Mouse (Mus musculus): Measurements from ENCODE around the gene E2f8.

E2f8 gene

DNA sequence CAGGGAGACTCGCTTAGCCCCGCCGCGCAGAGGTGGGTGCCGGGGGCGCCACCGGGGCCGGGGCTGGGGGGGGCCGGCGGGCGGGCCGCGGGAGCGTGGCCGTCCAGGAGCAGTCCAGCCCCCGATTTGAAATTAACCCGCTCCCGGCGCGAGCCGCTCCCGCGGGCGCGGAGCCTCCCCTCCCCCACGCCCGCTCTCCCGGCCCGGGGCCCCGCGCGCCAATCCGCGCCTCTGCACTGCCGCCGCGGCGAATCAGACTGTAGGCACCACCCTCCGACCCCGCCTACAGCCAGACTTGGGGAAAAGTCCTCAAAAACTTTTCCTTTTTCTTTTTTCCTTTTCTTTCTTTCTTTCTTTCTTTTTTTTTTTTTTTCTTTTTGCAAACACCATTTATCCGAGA lies at the start of gene E2f8:
E2f8 (minus strand) TSS at position 111 of the 400 bp plus-strand sequence.
- peak in 1 of 2 experiments; percentile 23 for DNase-seq (ENCODE audit: low read depth in 1 of 2, low spot score in 2 of 2)

- DNase-seq (ENCODE audit: low read depth in 1 of 2, low spot score in 2 of 2): no peak
These were observed 49.0 kb upstream of the E2f8 start for GRCm38 (mm10) chr7:48930399-48930798.

GRCm38 (mm10) chr7:48928364-48928763 lies 47.0 kb upstream of the E2f8 start:
- peak in 1 of 2 experiments; percentile 31 for DNase-seq (ENCODE audit: low read depth in 1 of 2, low spot score in 2 of 2)

- DNase-seq (ENCODE audit: low read depth in 1 of 2, low spot score in 2 of 2): no peak
These were observed 43.8 kb upstream of the E2f8 start for GRCm38 (mm10) chr7:48925214-48925613.

DNA sequence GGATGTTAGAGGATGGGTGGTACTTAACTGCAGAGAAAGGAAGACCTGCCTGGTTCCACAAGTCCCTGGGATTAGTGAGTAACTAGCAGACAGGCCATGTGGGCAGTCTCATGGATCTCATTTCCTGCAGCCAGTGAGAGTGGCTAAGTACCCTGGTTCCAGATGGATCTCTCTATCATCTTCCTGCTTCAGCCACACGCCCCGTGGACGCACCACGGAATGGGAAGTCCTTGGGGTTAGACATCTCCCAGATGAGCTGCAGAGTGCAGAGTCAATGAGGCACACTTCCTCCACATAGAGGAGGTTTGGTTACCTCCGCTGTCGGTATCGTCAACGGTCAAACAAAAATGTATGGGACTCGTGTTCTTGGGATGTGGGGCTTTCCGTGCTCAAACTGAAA lies 42.2 kb upstream of the E2f8 start:
- DNase-seq (ENCODE audit: low read depth in 1 of 2, low spot score in 2 of 2): no peak

DNA sequence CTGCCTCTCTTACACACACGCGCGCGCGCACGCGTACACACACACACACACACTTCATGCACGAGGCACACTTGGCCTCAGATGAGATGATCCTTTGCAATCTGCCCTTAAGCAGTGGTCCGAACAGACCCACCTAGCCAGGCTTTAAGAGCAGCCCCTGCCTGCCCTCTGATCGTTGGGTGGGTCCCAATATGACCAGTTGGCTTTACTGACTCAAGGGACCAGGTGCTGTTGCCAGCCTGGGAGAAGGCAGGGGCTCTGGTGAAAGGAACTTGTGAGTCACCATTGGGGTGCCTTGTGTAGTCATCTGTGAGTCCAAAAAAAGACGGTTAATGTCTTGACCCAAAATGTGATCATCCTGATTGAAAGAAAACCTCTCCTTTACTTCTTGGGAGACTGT lies 37.0 kb upstream of the E2f8 start:
- DNase-seq (ENCODE audit: low read depth in 1 of 2, low spot score in 2 of 2): no peak

GRCm38 (mm10) chr7:48917988-48918387 lies 36.6 kb upstream of the E2f8 start:
- DNase-seq (ENCODE audit: low read depth in 1 of 2, low spot score in 2 of 2): no peak

GRCm38 (mm10) chr7:48917463-48917862 lies 36.1 kb upstream of the E2f8 start:
- no peak for DNase-seq (ENCODE audit: low read depth in 1 of 2, low spot score in 2 of 2)

GRCm38 (mm10) chr7:48914630-48915506 lies 33.5 kb upstream of the E2f8 start:
- DNase-seq (ENCODE audit: low read depth in 1 of 2, low spot score in 2 of 2): no peak

DNA sequence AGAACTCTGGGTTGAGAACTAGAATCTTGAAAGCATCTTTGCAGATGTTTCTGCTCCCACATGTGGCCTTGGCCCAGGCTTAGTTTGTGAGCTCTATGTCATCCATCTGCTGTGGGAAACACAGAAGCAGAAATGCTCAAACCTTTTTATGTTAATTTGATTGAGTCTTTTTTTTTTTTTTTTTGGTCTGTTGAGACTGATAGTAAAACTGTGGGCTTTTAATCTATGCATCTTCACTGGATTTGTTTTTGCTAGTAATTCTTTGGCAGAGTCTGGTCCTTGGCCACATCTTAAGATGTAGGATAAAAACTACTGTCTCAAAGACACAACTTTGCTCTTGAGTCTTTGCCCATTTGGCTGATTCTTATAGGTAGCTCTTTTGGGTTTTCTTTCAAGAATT lies 29.8 kb upstream of the E2f8 start:
- no peak for DNase-seq (ENCODE audit: low read depth in 1 of 2, low spot score in 2 of 2)

- no peak for DNase-seq (ENCODE audit: low read depth in 1 of 2, low spot score in 2 of 2)
These were observed 28.9 kb upstream of the E2f8 start for GRCm38 (mm10) chr7:48910282-48910681.

DNA sequence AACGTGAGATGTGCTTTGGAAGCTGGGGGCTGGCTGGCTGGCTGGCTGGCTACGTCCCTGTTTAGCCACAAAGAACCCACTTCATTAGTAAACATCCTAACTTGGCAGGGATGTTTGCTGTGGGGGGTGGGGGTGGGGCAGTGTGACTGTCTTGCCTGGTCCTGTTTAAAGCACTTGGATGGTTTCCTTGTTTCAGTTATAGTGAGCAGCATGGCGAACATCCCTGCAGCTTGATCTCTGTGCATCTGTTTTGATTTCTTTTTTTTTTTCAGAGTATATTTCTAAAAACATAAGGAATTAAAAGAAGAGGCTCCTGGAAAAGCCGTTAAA lies 27.9 kb upstream of the E2f8 start:
- DNase-seq (ENCODE audit: low read depth in 1 of 2, low spot score in 2 of 2): no peak

DNA sequence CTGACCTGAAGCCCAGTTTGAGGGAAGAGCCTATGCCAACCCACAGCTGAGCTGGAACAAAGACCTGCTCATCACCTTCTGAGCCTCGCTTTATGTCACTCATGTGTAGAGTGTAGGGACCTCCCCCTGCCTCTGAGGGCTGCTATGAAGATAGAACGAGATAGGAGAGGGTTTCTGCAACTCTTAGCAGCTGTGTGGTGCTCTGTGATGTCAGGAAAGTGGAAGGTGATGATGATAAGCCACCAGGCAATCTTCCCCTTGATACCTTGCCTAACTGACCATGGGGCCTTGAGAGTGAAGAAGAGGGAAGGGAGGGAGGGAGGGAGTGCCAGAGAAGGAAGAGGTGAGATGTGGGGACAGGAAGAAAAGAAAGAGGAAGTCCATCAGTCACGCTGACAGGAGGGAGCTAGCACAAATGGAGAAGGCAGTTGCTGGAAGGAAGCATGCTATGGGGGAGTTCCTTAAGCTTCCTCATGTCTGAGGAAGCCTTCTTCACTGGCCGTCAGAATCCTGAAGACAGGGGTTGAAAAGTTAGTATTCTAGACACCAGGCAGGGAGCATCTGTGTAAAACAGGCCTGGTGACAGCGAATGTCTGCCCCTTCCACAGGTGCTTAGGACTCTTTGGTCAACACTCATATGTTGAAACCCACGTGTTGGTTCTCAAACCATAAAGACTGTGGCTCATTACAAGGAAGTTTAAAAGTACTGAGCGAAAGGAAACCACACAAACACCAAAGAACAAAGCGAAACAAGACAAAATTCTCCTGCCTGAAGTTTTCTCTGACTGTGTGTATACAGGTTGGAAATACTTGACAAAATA lies 27.3 kb upstream of the E2f8 start, which contains the start of gene Nav2:
Nav2 (plus strand) TSS at position 196 of the 821 bp plus-strand sequence.
- peak in 1 of 2 experiments; percentile 13 for DNase-seq (ENCODE audit: low read depth in 1 of 2, low spot score in 2 of 2)

DNA sequence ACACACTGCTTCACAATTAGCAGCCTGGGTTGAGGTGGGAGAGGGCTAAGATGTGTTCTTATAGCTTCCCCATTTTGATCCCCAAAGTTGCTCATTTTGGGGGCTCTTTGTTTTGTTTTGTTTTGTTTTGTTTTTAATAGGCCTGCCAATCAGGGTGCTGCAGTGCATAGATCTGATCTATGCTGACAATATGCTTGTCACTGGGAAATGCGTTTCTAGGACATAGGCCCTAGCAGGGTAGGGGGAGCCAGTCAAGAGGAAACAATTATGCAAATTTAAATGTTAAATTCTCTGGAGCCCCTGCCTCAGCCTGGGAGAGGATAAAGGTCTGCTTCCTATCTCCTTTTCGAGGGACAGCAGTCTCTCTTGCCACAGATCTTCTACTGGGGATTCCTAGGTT lies 21.1 kb upstream of the E2f8 start:
- no peak for DNase-seq (ENCODE audit: low read depth in 1 of 2, low spot score in 2 of 2)

DNA sequence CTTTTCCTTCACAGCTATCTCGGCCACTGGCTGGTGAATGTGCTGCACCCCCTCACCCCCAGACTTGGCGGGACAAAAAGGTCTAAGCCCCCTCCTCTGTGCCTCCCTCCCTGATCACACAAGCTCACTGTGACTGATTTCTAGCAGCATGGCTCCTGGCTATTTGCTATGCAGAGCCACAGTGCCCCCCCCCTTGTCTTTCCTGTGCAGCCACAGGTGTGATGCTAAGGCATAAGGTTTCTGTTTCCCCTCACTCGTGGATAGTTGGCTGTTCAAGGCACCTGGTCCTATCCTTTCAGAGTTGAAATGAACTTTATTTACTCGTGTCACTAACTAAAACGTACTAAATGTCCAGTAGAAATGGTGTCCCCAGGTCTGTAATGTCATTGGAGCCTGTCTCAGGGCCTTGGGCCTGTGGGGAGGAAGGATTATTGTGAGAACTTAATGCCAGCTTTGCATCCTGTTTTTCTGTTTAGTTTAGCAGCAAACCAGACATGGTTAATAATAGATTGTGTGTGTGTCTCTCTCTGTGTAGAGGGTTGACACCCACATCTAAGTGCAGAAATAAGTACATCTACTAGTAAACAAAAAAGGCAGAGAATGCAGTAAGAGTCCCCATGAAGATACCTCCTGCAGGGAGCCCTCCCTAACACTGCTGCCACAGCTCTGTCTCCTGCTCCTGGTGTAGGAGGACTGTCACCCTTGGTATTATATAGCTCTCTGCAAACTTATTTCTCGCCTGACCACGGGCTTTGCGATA lies 19.2 kb upstream of the E2f8 start:
- no peak for DNase-seq (ENCODE audit: low read depth in 1 of 2, low spot score in 2 of 2)

DNA sequence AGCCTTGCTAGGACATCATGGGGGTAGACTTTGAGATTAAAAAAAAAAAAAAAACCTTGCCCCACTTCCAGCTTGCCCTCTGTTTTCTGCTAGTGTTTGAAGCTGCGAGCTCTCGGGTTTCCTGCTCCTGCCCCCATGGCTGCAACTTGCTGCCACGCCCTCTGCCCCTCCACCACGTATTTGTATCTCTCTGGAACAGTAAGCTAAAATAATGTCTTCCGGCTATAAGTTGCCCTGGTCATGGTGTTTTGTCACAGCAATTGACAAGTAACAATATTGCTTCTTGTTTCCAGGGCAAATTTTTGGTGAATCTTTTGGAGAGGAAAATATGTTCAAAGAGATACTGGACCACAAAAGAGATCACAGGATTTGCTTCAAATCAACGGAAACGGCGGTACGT lies 17.0 kb upstream of the E2f8 start:
- DNase-seq (ENCODE audit: low read depth in 1 of 2, low spot score in 2 of 2): no peak

- no peak for DNase-seq (ENCODE audit: low read depth in 1 of 2, low spot score in 2 of 2)
These were observed 16.3 kb upstream of the E2f8 start for GRCm38 (mm10) chr7:48897539-48898163.

DNA sequence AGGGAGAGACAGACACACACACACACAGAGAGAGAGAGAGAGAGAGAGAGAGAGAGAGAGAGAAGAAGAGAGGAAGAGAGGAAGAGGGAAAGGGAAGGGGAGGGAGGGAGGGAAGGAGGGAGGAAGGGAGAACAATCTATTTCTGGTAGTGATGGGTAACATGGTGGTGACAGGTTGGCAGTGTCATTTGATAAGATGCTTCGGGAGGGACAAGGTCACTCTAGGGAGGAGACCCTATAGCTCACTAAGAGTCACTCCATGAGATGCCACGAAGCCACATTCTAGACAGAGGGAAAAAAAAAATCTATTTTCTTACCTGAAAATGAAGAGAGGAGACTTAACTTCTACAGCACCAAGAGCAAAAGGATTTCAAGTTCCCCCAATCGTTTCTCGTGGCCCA lies 14.7 kb upstream of the E2f8 start:
- no peak for DNase-seq (ENCODE audit: low read depth in 1 of 2, low spot score in 2 of 2)

DNA sequence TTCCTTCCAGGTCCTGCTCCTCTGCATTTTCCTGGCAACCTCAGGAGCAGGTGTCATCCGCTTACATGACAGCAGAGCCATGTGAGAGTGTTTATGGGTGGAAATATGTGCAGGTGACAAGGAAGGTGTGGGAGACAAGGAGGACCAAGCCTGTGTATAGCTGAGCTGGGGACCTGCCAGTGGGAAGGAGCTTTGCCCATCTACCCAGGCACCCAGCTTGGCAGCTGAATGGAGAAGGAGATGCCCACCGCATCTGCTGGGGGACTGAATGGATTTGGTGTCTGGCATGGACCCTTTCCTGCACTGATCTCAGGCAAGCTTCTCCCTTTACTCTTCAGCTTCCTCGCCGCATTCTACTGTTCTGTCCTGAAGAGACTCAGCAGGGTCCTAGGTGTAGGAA lies 14.1 kb upstream of the E2f8 start:
- no peak for DNase-seq (ENCODE audit: low read depth in 1 of 2, low spot score in 2 of 2)

DNA sequence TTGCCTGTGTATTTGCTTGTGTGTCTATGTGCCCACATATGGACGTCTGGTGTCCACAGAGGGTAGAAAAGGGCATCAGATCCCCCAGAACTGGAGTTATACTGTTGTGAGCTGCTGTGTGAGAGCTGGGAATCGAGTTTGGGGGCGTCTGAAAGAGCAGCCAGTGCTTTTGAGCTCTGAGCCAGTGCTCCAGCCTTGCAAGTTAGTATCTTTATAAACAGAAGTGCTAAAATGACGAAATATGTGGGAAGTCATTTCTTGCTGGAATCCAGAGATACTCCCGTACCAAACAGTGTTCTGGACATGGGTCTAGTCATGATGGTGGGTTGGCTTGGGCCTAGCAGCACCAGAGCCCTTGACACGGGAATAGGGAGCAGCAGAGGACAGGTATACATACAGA lies 13.4 kb upstream of the E2f8 start:
- no peak for DNase-seq (ENCODE audit: low read depth in 1 of 2, low spot score in 2 of 2)

GRCm38 (mm10) chr7:48894152-48894551 lies 12.8 kb upstream of the E2f8 start:
- DNase-seq (ENCODE audit: low read depth in 1 of 2, low spot score in 2 of 2): peak in 1 of 2 experiments; percentile 41
